Mouse (Mus musculus) C2C12 (cell line): ENCODE results near the gene Tmem40.

Source experiments
- CTCF ChIP-seq: IDR thresholded peaks from one replicate; pipeline ENCODE4 v1.5.1; 2011; ENCODE audit not compliant: control insufficient read depth, insufficient read depth, insufficient read length
- MAX ChIP-seq: IDR thresholded peaks from one replicate; pipeline ENCODE4 v1.6.1; 2011; ENCODE audit warnings: mild to moderate bottlenecking, control low read depth
- USF1 ChIP-seq: IDR thresholded peaks from one replicate; pipeline ENCODE4 v1.6.1; 2011; ENCODE audit warnings: low read depth, mild to moderate bottlenecking, control low read depth, moderate library complexity

GRCm38 (mm10) chr6:115808488-115809231 lies 46.5 kb upstream of the Tmem40 start, which contains the start of gene Rpl32:
- TF ChIP-seq CTCF (no peak), USF1 (peak; percentile 3), MAX (peak; percentile 46)
